Mouse (Mus musculus) spleen, adult 2 months (tissue): ENCODE measurements at regions not wholly inside any gene's neighbourhood (a gene's known extent, or its start where the extent isn't known, plus 50 kb on each side); places are given as distances from the start of the nearest gene placed in this dataset.

Experiments used
- CTCF ChIP-seq: fragments of 200-500 bp; IDR thresholded peaks from 2 replicates; pipeline ENCODE4 v1.5.1; 2011; ENCODE audit warnings: mild to moderate bottlenecking, inconsistent platforms; ENCODE audit not compliant: insufficient read depth, insufficient read length, insufficient replicate concordance; ENCODE audit errors: extremely low read depth
- POLR2A ChIP-seq: fragments of 200-500 bp; IDR thresholded peaks from 2 replicates; pipeline ENCODE4 v1.6.1; 2011; ENCODE audit warnings: low read depth, low read length, inconsistent platforms

DNA sequence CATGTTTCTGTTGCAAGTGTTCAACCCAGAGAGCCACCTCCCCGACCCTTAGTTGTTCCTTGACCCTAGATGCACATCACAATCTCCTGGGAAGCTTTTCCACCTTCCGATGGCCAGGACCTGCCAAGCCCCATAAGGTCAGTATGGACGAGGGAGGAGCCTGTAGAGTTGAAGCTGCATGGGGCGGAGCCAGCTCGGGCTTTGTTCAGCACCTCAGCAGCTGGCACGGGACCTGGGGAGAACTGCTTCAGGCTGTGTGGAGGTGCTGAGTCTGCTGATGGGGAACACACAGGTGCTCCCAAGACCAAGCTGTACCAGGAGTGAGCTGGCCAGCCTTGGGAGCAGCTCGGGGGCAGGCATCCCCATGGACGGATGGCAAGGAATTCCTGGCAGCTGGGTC is 267.6 kb downstream of the Sox9 start:
- TF ChIP-seq CTCF, result no peak
- TF ChIP-seq POLR2A, result no peak
